Mouse (Mus musculus) right cerebral cortex, adult 2 months (tissue): Measurements from ENCODE around the gene Hoxc8.

Experiments
- DNase-seq, 2 experiments: peaks; one replicate each; pipeline ENCODE4 v3.0.0; 2021 to 2022; ENCODE audit warnings: low spot score in 2 of 2

Gene Hoxc8

DNA sequence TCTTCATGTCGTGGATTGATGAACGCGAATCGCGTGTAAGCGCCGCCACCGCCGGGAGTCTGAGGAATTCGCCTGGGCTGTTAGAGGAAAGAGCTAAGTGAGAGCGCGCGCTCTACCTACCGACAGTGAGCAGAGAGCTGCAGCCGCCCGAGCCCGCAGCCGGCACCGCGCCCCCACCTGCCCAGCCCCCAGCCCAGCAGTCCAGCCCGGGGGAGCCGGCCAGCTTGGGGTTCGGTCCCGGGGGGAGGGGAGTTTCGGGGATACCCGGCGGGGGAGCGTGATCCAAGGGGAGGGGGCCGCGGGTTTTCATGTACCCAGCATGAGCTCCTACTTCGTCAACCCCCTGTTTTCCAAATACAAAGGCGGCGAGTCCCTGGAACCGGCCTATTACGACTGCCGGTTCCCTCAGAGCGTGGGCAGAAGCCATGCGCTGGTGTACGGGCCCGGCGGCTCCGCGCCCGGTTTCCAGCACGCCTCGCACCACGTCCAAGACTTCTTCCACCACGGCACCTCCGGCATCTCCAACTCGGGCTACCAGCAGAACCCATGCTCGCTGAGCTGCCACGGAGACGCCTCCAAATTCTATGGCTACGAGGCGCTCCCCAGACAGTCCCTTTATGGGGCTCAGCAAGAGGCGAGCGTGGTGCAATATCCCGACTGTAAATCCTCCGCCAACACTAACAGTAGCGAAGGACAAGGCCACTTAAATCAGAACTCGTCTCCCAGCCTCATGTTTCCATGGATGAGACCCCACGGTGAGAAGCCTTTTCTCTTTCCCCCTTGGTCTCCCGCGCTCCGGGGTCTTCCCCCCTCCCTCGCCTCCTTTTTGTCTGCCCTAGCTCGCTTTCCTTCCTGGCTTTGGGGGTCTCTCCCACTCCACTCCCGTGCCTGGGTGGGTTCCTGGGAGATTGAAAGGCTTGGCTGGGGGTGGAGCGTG is at the start of gene Hoxc8:
Gene Hoxc8 (plus strand): TSS at position 147 of the 937 bp plus-strand sequence.
- DNase-seq = no peak

DNA sequence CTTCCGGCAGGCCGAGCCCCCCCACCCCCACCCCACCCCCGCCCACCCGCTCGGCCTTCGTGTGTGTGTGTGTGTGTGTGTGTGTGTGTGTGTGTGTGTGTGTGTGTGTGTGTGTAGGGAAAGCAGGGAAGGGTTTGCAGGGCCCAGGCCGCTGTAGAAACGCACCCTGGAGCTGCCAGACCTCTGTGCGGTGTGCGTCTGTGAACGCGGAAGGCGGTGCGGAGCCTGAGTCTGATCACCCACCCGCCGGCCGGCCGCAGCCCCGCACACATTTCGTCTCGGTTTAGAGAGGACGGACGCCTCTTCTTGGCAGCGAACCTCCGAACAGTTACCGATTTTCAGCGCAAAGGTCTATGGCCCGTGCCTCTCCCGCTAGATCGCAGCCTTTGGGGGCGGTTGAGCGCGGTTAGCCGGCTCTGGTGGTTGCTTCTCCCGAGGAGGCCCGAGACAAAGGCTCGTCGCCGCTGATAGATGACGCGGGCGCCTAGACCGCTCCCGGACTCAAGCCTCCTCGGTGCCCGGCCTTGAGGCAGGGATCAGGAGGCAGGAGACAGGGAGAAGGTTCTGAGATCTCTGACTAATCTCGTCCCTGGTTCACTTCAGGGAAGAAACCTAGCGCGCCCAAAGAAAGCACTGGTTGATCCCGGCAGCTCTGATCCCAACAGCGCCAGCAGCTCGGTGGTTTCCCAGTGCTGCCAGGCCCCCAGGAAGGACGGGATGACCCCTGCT is 47.5 kb upstream of the Hoxc8 start:
- DNase-seq = no peak

DNA sequence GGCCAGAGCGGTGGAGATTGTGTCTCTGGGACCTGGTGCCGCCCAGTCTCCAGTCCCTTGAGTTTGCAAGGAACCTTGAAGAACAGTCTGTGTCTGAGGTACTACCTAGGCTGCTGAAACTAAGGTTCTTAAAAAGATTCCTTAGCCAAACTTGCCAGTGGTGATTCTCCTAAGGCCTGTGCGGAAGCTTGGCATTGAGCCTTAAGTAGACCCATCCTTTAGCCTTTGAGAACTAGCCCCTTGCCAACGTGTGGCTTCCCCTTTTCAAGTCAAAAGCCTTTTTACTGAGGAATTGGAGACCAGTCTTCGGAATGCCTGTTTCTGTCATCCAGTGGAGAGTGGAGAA is 47.0 kb upstream of the Hoxc8 start:
- no peak for DNase-seq

DNA sequence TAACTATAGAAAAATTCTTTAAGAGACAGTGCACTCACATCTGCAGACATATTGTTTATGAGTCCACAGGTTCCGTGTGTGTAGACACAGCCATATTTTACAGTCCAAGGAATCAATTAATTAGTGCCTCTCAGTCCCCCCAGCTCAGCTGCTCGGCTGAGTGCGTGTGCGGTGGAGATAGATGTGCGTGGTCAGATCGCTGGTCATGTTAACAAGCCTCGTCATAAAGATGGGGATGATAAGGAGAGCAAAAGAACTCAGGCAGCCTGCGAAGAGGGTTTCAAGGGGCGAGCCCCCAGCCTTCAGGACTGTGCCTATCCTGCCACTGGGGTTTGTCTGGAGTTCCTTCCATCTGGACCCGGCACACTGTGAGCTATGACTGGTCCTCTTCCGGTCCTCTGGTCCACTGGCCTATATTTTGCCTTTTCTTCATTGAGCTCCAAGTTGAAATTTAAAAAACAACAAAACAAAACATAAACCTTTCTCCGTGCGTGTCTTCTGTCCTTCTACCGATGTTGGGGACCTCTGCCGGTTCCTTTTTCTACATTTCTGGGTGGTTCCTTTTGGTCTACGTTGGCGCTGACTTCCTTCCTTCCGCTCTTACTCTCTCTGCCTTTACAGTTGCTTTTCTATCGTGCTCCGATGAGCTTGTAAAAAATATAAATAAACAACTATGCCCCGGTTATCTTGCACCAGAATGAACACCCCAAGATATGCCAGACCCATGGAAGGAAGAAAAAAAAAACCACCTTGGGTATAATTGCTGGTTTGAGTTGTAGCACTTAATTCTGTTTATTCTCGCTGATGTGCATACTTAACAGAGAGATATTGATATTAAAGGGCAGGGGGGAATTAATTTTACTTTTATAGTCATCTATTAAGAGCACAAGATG is 45.0 kb upstream of the Hoxc8 start:
- DNase-seq = no peak

DNA sequence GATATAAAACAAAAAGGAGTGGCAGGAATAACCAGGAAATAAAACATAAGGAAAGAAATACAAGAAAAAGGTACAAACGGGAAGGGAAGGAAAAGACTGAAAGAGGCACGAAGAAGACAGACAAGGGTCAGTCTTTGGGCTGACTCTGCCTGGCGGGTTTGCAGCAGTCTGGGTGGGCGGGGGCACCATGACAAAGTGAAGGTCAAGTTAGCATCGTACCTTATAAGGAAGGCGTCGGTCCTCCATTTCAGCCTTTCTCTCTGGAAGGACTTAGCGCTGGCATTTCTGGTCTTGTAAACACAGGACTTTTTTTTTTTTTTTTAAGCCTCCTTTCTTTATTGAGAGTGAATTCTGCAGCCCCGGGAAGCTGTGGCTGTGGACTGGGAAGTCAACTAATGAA is 43.1 kb upstream of the Hoxc8 start:
- DNase-seq = no peak

DNA sequence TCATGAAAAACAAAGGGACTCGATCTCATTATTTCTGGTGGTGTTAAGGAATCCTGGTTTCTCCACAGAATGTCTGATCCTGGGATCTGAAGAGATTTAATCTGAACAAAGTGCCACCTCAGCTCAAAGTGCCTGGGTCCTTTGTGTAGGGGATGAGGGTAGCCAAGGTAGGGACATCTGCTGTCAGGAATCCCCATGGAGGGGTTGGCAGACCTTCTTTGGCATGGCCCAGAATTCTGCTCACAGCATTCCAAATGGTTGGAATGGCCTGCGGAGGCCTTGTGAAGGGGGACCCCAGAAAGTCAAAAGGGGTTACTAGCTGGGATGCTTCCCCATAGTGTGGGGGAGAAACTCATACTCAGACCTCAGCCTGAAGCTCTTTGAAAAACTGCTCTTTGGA is 41.6 kb upstream of the Hoxc8 start:
- DNase-seq = no peak

- DNase-seq = no peak
These were observed 40.7 kb upstream of the Hoxc8 start for GRCm38 (mm10) chr15:102949696-102950095.

DNA sequence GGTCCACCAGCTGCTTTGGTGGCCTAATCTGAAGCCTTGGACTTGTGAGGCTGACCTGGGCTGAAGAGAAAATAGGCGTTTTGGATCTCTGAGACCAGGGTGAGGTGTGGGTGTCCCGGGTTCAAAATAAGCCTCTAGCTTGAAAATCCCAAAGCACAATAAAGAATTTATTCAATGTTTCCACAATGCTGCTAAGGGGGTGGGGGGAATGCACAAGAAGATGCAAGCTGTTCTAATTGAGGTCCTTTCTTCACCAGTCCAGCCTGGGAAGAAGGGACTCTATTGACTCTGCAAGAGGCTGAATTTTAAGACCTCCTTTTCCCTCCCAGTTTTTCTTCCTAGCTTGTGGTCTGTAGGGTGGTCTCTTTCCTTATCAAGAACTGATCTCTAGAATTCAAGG is 39.5 kb upstream of the Hoxc8 start:
- DNase-seq = no peak

GRCm38 (mm10) chr15:102953561-102953960 is 36.8 kb upstream of the Hoxc8 start:
- no peak for DNase-seq

GRCm38 (mm10) chr15:102954192-102955006 is 36.0 kb upstream of the Hoxc8 start, which contains the start of gene Hoxc11:
Gene Hoxc11 (plus strand): TSS chr15:102954427.
- DNase-seq = no peak

- no peak for DNase-seq
These were observed 35.4 kb upstream of the Hoxc8 start for GRCm38 (mm10) chr15:102955007-102955382.

GRCm38 (mm10) chr15:102955833-102956640 is 34.4 kb upstream of the Hoxc8 start:
- no peak for DNase-seq

GRCm38 (mm10) chr15:102956906-102957305 is 33.5 kb upstream of the Hoxc8 start:
- DNase-seq = no peak

- DNase-seq = no peak
These were observed 30.7 kb upstream of the Hoxc8 start for GRCm38 (mm10) chr15:102959663-102960191.

- DNase-seq = no peak
These were observed 28.7 kb upstream of the Hoxc8 start for GRCm38 (mm10) chr15:102961728-102962127.

- DNase-seq = no peak
These were observed 27.9 kb upstream of the Hoxc8 start for GRCm38 (mm10) chr15:102962492-102962891.

GRCm38 (mm10) chr15:102963259-102963658 is 27.1 kb upstream of the Hoxc8 start:
- no peak for DNase-seq

- no peak for DNase-seq
These were observed 26.5 kb upstream of the Hoxc8 start for GRCm38 (mm10) chr15:102963671-102964640.
